Mouse (Mus musculus): ENCODE data around the gene Pafah2.

The Pafah2 gene

DNA sequence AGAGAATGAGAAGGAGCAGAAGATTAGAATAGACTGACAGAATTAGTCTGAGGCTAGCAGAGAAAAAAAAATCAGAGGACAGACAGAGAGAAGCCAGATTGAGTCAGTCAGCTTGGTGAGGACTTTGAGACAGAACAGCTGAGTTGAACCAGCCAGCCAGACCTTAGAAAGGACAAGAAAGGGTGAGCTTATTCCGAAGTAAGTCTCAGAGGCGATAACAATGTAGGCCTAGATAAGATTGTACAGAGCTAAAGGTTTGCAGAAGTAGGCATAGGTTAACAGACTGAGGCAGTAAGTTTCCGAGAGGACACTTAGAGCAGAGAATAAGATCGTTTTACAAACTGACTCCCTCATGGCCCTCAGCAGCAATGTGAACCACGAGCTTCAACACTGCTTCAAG lies 65.1 kb downstream of the Pafah2 start:
- DNase-seq (ENCODE audit: low spot score in 2 of 2): no peak

DNA sequence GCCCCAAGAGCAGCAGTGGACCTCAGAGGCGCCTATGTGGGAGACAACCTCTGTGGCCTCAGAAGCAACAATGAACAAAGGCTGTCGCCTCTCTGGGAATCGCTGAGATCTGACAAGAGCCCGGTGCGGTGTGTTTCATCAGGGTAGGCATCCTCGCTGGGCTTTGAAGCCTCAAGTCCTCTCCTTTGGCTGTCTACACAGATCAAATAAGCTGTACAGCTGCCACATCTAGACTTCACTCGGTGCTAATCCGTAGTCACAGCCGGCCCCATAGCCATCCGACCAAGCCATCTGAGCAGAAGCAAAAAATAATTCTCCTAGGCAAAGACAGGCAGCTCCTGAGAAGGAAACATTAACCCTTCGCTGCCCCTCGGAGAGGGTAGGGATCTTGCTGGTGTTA lies 69.7 kb downstream of the Pafah2 start:
- no peak for DNase-seq (ENCODE audit: low spot score in 2 of 2)

DNA sequence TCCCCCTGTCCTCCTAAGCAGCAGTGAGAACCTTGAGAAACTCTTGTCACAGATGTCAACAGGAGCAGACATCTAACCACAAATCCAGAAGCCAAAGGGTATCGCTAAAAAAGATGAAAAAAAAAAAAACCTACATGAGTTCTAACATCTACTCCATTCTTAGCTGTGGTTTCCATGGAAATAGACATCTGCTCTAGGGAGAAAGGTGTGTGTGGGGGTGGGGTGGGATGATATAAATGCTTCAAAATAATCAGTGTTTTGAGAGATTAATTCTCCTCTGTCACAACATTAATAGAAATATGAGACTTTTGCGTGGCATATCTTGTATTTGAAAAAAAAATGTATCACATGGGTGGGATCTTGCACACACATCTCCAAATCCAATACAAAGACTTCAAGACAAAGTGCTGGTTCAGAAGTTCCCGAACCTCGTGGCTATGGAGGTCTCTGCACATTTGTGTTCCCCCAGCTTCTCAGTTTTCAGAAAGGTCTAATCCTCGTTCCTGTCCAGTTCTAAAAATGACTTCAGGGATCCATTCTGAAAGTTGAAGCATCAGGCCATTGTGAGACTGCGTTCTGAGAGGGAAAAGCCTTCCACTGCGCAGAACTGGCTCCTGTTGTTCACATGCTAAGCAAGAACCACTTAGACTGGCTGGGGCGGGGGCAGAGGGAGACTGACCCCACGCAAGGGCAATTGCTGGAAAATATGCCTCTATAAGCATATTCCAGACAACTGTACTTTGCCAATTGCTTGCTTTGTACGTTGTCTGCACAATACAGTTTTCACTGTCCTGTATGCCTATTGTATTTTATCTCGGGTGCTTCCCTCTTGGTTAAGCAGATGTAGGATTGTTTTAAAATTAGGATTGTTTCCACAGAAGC lies 70.5 kb downstream of the Pafah2 start:
- DNase-seq (ENCODE audit: low spot score in 2 of 2): no peak

DNA sequence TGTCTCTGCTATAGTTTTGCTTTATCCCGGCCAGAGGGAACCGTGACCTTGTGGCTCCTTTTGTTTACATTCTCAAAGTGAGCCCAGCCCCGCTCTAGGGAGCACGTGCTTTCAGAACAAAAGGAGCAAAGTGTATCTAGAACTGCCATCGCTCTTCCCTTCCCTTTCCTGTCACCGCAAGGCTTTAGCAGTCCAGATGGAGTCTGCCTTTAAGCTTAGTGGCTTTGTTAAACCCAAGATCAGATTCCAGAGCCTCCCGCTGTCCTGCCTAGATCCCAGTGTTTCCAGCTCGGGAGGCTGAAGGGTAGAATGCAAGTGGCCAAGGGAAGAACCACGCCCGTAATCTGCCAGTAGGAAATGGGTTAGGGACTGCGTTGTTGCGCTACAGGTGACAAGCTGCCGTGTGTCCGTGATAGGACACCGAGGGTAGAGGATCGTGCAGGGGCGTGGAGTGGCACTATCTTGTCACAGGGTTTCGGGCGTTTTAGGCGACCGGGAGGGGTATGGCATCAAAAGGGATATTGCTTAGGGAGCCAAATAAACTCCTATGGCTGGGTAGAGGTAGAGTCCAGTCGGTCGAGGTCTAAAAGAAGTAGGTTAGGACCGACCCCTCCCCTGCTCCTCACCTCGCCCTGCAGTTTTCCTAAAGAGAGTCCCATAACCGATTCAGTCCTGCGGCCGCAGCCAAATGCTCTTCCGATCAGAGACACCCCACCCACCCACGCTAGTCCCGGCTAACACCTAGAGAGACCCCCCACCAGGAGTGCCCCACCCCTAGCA lies 71.5 kb downstream of the Pafah2 start:
- DNase-seq (ENCODE audit: low spot score in 2 of 2): no peak

DNA sequence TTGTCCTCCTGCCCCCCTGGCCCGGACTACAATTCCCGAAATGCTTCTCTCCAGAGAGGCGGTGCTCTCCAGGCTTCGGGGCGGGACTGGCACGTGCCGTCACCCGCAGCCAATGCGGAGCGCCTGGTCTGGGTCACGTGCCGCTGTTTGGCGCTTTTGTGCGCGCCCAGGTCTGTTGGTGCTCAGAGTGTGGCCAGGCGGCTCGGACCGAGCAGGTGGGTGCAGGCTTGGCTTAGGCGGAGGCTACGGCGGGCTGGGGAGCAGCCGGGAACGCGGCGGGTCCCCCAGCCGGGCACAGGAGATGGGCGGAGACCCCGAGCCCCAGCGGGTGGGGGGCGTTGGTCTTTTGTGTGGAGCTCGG lies 72.1 kb downstream of the Pafah2 start, which contains the start of gene Stmn1:
Gene Stmn1 (plus strand): TSS at position 106 of the 361 bp plus-strand sequence.
- peak; percentile 83 to 89 for DNase-seq (ENCODE audit: low spot score in 2 of 2)

DNA sequence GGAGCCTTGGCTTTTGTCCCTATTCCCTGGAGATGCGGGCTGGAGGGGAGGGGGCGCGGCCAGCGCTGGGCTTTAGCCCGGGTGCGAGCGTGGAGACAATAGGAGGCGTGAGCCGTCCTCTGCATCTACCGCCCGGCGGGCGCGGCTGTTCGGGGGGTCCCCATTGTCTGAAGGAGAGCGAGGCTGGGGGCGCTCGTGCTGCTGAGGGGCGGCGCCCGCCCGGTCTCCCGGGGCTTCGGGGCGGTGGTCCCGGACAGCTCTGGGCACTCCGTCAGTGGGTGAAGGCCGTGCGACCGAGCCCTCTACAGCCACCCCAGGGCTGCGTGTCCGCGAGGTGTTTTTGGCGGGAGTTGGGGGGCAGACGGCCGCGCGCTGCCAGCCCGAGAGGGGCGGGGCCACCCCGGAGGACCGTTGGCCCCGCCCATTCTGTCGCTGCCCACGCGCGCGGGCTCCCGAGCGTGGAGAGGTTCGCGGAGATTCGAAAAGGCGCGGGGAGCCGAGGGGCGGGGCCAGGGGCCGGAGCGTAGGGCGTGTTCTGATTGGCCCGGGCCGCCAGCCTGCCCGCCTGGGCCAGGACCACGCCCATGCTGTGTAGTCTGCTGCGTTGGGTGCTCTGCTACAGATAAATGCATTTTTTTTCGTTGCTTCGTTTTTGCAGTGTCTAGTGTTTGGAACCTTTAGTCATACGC lies 72.6 kb downstream of the Pafah2 start:
- DNase-seq (ENCODE audit: low spot score in 2 of 2): peak; percentile 81 to 91

DNA sequence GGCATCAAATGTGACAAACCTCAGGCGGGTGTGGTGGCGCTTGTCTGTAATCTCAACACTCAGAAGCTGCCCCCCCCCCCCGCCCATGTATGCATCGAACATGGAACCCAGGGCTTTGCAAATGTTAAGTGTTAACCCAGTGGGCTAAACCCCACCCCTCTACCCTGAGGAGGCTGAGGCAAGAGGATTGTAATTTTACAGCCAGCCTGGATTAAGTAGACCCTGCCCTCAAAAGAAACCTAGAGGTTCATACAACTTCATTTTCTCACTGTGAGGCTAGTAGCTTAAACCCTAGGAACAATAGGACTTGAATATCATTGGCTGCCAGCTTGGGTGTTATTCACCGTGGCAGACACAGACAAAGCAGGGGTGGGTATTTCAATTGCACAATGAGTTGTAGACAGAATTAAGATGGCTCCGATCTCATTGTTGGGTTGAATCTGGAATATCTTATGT lies 73.2 kb downstream of the Pafah2 start:
- DNase-seq (ENCODE audit: low spot score in 2 of 2): no peak

DNA sequence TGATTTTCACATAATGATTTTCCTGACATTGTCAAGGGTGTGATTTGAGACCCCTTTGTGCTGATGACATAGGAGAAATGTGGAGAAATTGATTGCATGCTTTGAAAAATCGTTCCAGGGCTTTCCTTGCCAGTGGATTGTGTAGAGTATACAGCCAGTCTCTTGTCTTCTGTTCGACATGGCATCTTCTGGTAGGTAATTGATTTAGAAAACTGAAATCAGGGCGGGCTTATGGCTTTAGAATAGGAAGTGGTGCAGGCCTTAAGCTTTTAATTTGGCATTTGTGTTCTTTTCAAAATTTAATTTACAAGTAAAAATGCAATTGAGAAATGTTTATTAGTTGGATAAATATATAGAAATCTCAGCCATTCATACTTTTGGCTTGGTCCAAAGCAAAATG lies 73.9 kb downstream of the Pafah2 start:
- DNase-seq (ENCODE audit: low spot score in 2 of 2): no peak

DNA sequence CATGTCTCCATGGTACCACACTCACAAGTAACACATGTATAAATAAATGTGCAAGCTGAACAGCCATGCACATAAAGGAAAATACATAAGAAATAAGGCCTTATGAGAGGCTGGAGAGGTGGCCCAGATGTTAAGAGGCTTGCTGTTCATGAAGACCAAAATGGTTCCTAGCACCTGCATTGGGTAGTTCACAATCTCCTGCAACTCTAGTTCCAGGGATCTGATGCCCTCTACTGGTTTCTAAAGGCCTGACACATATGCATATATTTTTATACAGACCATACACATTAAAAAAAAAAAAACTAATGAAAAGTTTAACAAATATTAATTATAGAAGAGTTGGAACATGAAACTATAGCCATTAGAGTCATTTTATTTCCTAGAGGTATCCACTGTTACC lies 75.3 kb downstream of the Pafah2 start:
- DNase-seq (ENCODE audit: low spot score in 2 of 2): no peak

DNA sequence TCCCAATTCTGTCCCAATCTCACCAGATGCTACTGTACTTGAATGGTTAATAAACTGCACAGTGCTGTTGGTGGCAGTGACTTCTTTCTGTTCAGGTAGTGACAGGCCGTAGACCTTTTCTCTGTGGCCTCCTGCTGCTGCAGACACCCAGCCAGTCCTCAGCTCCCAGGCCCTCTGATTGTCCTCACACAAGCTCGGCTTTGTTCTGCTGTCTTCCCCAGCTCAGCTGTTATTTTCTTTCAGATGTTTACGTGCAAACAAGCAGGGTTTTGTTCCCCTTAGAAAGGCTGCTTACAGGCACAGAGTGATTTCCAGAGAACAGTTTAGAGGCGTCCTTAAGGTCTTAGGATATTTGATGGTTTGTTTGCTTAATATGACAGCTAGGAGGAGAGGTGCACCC lies 77.6 kb downstream of the Pafah2 start:
- no peak for DNase-seq (ENCODE audit: low spot score in 2 of 2)

DNA sequence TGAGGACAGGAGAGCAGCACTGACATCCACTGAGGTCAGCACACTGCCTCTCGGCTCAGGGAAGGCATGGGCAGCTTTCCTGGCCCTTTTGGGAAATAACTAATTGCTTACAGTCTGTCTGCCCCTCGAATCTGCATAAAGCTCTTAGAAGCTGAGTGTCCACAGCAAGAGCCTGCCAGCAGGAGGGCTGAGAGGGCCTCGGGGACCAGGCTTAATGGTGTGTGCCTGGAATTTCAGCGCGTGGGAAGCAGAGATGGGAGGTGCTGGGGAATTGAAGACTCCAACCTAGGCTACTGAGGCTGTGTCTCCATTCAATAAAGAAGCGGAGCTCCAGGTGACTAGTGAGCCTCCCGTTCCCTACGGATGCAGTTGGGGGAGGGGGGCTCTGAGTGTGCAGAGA lies 78.1 kb downstream of the Pafah2 start:
- no peak for DNase-seq (ENCODE audit: low spot score in 2 of 2)

DNA sequence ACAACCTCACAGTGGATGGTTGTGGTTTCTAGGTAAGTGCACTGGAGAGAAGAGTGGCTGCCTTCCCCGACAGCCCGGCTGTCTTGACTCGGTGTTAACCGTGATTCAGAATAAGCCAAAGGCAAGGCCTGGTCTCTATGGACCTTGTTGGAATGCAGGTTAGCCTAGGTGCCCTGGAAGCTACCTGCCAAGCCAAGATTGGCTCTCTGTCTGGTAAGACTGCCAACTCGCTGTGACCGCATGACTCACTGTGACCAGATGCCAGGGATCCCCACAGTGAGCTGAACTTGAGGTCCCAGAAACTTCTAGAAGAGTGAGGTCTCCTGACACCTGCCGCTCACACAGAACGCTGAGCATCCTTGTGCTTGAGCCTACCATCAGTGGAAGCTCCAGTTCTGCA lies 80.8 kb downstream of the Pafah2 start:
- DNase-seq (ENCODE audit: low spot score in 2 of 2): no peak

Measured in frontal cortex, postnatal 25 days (tissue).